Mouse (Mus musculus) ovary, adult 18-20 months (tissue): Measurements from ENCODE around the gene Plekhg1.

Experiments
- DNase-seq: peaks from one replicate; pipeline ENCODE4 v3.0.0; 2022; ENCODE audit warnings: low spot score, mixed read lengths

The Plekhg1 gene

GRCm38 (mm10) chr10:3956471-3956870 is 216.3 kb downstream of the Plekhg1 start:
- DNase-seq: no peak

GRCm38 (mm10) chr10:3958591-3958990 is 218.4 kb downstream of the Plekhg1 start:
- DNase-seq: no peak

DNA sequence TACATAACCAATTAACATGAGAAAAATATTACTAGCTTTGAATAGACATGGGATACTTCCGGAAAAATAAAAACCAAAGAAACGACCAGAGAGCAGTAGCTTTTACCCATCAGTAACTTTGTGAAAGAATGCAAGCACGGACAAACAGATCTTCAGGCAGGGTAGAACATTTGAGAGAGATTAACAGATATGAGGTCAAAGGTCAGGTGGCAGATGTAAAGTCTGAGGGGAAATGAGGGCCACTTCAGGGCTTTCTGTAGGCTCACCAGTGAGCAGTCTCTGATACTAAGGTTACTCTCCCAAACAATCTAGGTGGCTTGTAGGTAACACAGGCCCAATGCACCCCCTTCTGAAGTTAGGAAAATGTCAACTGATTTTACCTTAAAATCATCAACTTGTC is 228.9 kb downstream of the Plekhg1 start:
- no peak for DNase-seq

- no peak for DNase-seq
Observed at GRCm38 (mm10) chr10:3972237-3972636, 232.1 kb downstream of the Plekhg1 start.

- peak; percentile 76 for DNase-seq
Observed at GRCm38 (mm10) chr10:3972981-3973588, 232.9 kb downstream of the Plekhg1 start, which contains the start of gene Mthfd1l. TSS of gene Mthfd1l (plus strand) at chr10:3973118.

DNA sequence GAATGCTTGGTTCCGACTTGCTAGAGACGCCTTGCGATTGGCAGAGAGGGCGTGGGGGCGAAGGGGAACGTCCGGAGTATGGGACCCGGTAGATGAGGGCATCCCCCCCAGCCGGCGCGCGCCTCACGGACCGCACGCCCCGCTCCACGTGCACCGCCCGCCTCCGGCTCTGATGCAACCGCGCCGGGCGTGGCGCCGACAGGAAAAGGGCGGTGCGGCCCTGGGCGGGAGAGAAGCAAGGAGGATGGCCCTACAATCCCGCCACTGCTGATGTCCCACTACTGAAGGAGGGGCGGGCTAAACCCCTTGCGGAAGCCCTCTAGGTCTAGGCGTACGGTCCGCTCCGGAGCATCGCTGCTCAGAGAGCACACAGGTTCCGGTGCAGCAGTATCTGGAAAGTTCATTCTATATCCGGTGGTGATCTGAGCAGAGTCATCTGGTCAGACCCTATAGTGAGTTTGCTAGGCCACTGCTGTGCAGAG is 233.5 kb downstream of the Plekhg1 start:
- peak; percentile 82 for DNase-seq

DNA sequence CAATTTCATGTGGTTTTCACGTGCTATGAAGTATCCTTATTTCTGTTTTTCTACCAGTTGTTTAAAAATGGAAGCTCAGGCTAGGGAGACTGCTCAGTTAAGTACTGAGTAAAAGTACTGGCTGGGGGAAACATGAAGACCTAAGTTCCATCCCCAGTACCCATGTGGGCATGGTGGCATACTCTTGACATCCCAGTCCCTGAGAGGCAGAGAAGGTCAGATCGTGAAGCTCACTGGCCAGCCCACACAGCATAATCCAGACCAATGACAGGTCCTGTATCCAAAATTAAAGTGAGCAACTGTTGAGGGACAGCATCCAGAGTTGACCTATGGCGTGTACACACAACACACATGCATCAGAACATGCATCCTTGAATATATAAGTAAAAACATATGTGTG is 234.2 kb downstream of the Plekhg1 start:
- no peak for DNase-seq

- no peak for DNase-seq
Observed at GRCm38 (mm10) chr10:3975898-3976622, 235.9 kb downstream of the Plekhg1 start.

DNA sequence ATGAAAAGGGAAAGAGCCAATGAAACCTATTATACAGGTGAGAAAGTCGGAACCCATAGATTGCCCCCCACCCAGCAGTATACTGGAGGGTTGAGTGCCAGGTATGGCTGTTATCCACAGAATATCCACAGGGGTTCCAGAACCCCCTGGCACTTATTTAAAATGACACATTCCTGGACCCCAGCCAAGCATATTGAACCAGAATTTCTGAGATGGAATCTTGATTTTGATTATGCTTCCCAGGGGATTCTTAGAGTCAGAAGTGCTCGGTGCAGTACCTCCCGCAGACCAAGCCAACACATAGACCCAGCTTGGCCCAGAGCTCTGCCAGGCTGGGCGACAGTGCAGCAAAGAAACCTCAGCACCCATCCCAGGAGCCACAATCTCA is 236.5 kb downstream of the Plekhg1 start:
- DNase-seq: no peak

GRCm38 (mm10) chr10:3978326-3978725 is 238.2 kb downstream of the Plekhg1 start:
- no peak for DNase-seq

DNA sequence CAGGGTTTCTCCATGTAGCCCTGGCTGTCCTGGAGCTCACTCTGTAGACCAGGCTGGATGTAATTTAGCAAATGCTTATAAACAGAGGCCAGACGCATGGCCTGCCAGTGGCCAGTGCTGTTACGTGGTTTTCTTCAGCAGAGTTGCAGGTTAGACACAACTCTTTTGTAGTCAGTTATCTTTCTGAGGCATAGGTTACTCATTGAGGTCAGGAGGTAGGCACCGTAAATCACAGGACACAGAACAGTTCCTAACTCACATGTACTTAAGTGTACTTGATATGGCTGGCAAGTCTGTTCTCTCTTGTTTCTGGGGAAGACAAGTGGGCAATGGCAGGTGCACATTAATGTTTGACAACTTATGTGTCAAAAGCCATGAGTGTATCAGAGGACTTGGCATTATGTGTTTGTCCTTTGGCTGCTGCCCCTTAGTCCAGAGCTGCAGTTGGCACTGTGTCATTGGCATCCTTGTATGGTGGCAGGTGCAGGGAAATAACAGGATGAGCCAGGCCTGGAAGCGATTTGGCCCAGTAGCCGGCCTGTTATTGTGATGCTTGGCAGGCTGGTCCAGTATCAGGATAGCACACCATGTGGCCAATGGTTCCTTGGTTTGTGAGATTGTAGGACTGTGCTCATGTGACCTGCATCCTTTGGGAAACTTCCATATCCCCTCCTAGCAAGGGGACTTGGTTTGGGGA is 238.8 kb downstream of the Plekhg1 start:
- DNase-seq: no peak

- no peak for DNase-seq
Observed at GRCm38 (mm10) chr10:3980231-3980630, 240.1 kb downstream of the Plekhg1 start.

GRCm38 (mm10) chr10:3990295-3990883 is 250.2 kb downstream of the Plekhg1 start:
- DNase-seq: no peak

DNA sequence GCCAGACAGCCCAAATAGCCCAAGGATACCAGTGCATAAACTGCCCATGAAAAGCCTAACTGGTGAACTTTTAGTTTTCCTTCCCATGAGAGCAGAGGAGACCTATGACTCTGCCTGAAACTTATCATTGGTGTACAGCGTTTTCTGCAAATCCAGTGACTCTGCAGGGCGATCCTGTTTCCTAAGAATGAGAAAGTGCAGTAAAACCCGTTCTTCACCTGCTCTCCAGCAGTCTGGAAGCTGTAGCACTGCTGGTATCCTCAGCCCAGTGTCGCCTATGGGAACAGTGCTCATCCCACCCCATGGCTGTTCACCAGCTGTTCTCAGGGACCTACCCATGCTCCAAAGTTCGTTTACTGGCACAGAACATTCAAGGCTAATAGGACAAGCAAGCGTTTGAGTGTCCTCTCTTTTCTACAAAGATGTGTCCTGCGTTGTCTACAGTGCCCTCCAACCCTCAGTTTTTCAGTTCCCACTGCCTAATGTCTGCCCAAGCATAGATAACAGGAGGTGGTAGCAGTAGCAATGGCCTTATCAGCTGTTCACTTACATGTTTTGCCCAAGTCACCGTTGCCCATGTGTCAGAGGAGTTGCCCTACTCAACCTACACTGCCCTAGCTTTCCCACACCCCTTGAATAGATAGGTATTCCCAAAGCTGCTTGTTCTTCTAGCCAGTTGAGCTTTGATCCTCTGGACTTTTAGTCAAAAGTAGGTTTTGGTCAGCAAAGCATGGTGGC is 253.4 kb downstream of the Plekhg1 start:
- DNase-seq: no peak

DNA sequence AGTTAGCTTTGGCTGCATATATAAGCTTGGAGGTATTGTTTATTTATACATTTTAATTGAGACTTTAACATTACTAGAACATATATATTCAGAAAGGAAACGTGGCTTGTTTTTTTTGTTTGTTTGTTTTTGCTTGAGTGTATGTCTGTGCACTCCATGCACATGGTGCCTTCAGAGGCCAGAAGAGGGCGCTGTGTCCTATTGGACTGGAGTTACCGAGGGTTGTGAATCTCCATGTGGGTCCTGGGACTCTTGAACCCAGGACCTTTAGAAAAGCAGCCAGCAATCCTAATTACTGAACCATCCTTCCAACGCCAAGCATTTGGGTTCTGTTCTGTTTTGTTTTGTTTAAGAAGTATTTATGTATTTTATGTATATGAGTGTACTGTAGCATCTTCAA is 255.1 kb downstream of the Plekhg1 start:
- DNase-seq: no peak

DNA sequence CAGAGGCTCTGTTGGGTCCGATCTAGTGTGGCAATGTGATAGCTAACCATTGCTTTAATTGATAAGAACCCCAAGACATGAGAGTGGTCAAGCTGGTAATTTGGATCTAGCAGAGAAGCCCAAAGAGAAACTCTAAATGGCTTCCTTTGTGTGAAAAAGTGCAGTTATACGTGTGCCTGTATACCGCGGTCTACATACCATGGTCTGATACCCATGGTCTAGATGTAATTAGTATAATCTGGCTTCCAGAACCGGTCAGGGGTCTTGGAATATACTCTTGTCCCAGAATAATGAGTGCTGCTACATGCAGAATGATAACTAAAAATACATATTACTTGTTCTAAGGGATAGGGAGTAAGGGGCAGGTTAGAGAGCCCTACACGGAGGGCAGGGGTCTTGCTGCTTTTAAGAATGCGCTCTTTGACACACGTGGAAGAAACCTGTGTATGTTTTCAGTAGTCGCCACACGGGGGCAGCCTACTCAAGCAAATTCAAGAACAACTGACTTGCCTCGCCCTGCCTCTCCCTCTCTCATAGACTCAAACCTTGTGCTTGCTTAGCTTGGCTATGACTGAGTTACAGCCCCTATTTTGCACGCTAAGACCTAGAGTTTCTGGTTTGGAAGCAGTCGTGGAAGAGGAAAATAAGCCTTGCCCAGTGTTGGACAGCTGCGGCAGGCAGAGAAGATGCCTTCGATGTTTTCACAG is 256.2 kb downstream of the Plekhg1 start:
- DNase-seq: peak; percentile 51

GRCm38 (mm10) chr10:3997851-3998426 is 257.8 kb downstream of the Plekhg1 start:
- no peak for DNase-seq

DNA sequence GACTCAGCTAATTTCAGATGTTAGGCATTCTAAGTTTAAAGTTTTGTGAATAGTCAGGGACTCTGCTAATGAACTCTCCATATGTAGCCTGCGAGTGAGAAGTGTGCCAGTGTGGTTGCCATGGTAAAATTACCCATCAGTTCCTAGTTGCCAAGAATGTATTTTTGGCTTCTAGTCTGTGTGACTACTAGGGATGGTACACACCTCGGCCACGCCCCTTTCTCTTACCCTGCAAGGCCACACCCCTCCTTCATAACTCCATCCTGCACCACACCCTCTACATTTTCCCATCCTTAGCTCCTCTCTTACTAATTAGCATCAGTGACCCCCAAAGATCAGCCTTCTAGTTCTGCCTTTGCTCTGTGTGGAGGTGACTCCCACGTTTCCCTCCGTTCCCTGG is 262.5 kb downstream of the Plekhg1 start:
- DNase-seq: no peak

DNA sequence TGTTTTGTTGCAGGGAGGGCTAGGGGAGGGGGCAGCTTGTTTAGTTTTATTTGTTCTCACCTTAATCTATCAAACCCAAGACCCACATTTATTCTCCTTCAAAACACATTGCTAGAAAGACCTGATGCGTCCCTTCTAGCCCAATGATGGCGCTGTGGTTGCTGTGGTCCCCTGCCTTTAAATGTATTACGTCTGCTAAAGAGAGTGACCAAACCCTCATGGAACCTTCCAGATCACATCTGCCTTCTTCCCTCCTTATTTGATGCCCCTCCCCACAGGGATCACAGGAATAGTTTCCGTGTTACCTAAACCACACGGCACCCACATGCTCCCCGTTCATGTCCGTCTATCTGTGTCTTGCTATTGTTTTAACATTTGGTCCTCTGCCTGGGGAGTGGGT is 265.0 kb downstream of the Plekhg1 start:
- no peak for DNase-seq

GRCm38 (mm10) chr10:4006296-4007015 is 266.3 kb downstream of the Plekhg1 start:
- DNase-seq: no peak
